Mouse (Mus musculus) embryo, embryonic 10.5 days (tissue): ENCODE measurements at regions not wholly inside any gene's neighbourhood (a gene's known extent, or its start where the extent isn't known, plus 50 kb on each side); places are given as distances from the start of the nearest gene placed in this dataset.

Source experiments
- DNase-seq: peaks from one replicate; pipeline ENCODE4 v3.0.0-alpha.2; 2015; ENCODE audit warnings: low spot score

GRCm38 (mm10) chr1:92386752-92387151 is 86.9 kb downstream of the Ndufa10 start:
- DNase-seq: no peak

GRCm38 (mm10) chr1:92384945-92385344 is 88.7 kb downstream of the Ndufa10 start:
- no peak for DNase-seq

GRCm38 (mm10) chr1:92383749-92384148 is 89.9 kb downstream of the Ndufa10 start:
- DNase-seq: no peak

- no peak for DNase-seq
Measured at GRCm38 (mm10) chr1:92379510-92379886, 94.2 kb downstream of the Ndufa10 start.

- DNase-seq: peak; percentile 67
Measured at GRCm38 (mm10) chr1:92378741-92379509, 94.7 kb downstream of the Ndufa10 start.

GRCm38 (mm10) chr1:92376456-92376855 is 97.2 kb downstream of the Ndufa10 start:
- no peak for DNase-seq

- no peak for DNase-seq
Measured at GRCm38 (mm10) chr1:92372222-92372990, 101.3 kb downstream of the Ndufa10 start.

- peak; percentile 72 for DNase-seq
Measured at GRCm38 (mm10) chr1:92371357-92371981, 102.2 kb downstream of the Ndufa10 start.

- DNase-seq: no peak
Measured at GRCm38 (mm10) chr1:92370842-92371241, 102.8 kb downstream of the Ndufa10 start.

- no peak for DNase-seq
Measured at GRCm38 (mm10) chr1:92369972-92370371, 103.7 kb downstream of the Ndufa10 start.

- DNase-seq: no peak
Measured at GRCm38 (mm10) chr1:92366249-92366648, 107.4 kb downstream of the Ndufa10 start.

- no peak for DNase-seq
Measured at GRCm38 (mm10) chr1:92365366-92366075, 108.1 kb downstream of the Ndufa10 start.

- no peak for DNase-seq
Measured at GRCm38 (mm10) chr1:92361677-92362076, 112.0 kb downstream of the Ndufa10 start.

GRCm38 (mm10) chr1:92360255-92360654 is 113.4 kb downstream of the Ndufa10 start:
- DNase-seq: peak; percentile 81

GRCm38 (mm10) chr1:92359473-92359872 is 114.2 kb downstream of the Ndufa10 start:
- DNase-seq: no peak

- DNase-seq: no peak
Measured at GRCm38 (mm10) chr1:92358758-92359287, 114.8 kb downstream of the Ndufa10 start.

GRCm38 (mm10) chr1:92348353-92349005 is 125.2 kb downstream of the Ndufa10 start:
- no peak for DNase-seq

- peak; percentile 13 for DNase-seq
Measured at GRCm38 (mm10) chr1:92347656-92348055, 126.0 kb downstream of the Ndufa10 start.

- no peak for DNase-seq
Measured at GRCm38 (mm10) chr1:92343768-92344167, 129.9 kb downstream of the Ndufa10 start.

GRCm38 (mm10) chr1:92343161-92343598 is 130.5 kb downstream of the Ndufa10 start:
- no peak for DNase-seq

- no peak for DNase-seq
Measured at GRCm38 (mm10) chr1:92341846-92342540, 131.7 kb downstream of the Ndufa10 start.
